Mouse (Mus musculus): ENCODE data around the gene Bcl2l2. TPM values are rescaled to one million over a fixed set of nuclear protein-coding genes. Genes with fewer than 3 reads are reported as not detected.
A peak's percentile ranks its signal among the peaks of the same experiment; 100 is the strongest.

Bcl2l2 gene
- polyA plus RNA-seq, 1 experiment from 2014 or later = 3.4 TPM

DNA sequence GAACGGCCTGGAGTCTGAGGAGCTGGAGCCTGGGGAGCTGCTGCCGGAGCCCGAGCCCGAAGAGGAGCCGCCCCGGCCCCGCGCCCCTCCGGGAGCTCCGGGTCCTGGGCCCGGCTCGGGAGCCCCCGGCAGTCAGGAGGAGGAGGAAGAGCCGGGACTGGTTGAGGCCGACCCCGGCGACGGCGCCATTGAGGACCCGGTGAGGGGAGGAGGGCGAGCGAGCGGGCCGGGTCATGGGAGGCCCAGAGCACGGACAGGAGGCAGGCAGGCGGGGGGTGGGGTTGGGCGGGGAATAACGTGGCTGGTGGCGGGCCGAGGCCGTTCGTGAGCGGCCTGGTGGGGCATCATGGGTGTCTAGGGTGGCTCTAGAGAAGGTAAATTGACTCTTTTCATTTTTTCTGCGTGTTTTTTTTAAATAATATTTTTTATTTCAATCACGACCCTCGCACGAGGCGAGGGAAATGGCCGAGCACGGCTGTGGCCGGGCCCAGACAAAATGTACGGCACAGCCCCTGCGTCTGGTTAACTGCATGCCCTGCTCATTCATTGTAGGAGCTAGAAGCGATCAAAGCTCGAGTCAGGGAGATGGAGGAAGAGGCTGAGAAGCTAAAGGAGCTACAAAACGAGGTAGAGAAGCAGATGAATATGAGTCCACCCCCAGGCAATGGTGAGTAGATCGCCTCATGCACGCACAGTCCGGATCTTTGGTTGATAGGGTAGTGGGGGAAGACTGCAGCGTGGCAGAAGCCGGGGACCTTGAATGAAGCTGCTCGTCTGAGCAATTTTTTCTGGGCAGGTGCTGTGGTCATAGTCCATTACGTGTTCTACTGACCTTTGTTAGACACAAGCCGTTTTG lies 11.3 kb downstream of the Bcl2l2 start:
- peak overlapping the region; percentile 76 for H3K4me2 ChIP-seq
- peaks cover 19% of the 10 kb centered on the region for H3K4me1 ChIP-seq
- WGBS = under 1% methylated on average over 49 of the region's 54 CpGs
- peaks cover 39% of the 10 kb centered on the region for H3K36me3 ChIP-seq (ENCODE audit: poor library complexity, severe bottlenecking)
- H3K9me3 ChIP-seq (replicated peaks) = no peaks in the 10 kb centered on the region
- H3K27ac ChIP-seq = peak overlapping the region; percentile 94
- peak overlapping the region; percentile 93 for H3K4me3 ChIP-seq
- peak overlapping the region; percentile 98 for H3K9ac ChIP-seq
- ATAC-seq = peak; percentile 44
- H3K27me3 ChIP-seq = no peaks in the 10 kb centered on the region

DNA sequence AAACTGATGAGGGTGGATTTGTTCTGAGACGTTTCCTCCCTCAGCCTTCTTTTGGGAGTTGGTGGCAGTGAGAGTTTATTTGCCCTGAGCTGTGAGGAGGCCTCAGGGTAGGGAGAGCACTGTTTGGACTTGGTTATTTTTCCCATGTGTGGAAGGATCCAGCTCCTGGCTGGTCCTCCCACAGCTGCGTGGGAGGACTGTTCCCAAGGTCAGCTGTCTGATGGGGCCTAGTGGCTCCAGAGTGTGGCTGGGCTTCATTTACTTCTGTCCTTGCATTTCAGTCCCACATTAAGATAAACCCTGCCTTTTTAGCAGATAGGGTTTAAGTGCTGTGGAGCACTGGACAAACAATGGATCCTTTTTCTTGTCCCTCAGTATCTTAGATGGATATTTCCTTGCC lies 14.3 kb downstream of the Bcl2l2 start:
- H3K4me1 ChIP-seq = peaks cover 19% of the 10 kb centered on the region
- H3K9me3 ChIP-seq (replicated peaks) = no peaks in the 10 kb centered on the region
- no peak overlapping the region for H3K4me3 ChIP-seq
- no peaks in the 10 kb centered on the region for H3K27me3 ChIP-seq
- ATAC-seq = no peak
- no peak overlapping the region for H3K9ac ChIP-seq
- 71% methylated on average over 2 of the region's 2 CpGs for WGBS
- no peak overlapping the region for H3K27ac ChIP-seq
- H3K4me2 ChIP-seq = no peak overlapping the region
- peaks cover 39% of the 10 kb centered on the region for H3K36me3 ChIP-seq (ENCODE audit: poor library complexity, severe bottlenecking)

DNA sequence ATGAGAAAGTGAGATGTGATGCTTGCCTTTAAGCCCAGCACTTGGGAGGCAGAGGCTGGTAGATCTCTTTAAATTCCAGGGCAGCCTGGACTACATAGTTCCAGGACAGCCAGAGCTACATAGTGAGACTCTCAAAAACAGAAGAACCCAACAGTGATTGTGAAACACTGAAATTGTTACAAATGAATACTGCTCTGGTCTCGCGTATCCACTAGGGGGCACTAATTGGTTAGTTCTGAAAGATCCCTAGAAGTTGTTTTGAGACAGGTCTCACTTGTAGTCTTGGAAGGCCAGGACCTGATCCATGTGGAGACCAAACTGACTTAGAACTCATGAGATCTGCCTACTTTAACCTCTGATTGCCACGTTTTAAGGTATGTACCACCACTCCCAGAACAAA lies 17.2 kb downstream of the Bcl2l2 start:
- H3K4me1 ChIP-seq = peaks cover 13% of the 10 kb centered on the region
- no peaks in the 10 kb centered on the region for H3K9me3 ChIP-seq (replicated peaks)
- no peaks in the 10 kb centered on the region for H3K27me3 ChIP-seq
- no peak overlapping the region for H3K4me3 ChIP-seq
- no peak overlapping the region for H3K4me2 ChIP-seq
- WGBS = 0% methylated on average over 3 of the region's 3 CpGs
- H3K9ac ChIP-seq = no peak overlapping the region
- no peak overlapping the region for H3K27ac ChIP-seq
- peaks cover 56% of the 10 kb centered on the region for H3K36me3 ChIP-seq (ENCODE audit: poor library complexity, severe bottlenecking)
- ATAC-seq = peak; percentile 66

DNA sequence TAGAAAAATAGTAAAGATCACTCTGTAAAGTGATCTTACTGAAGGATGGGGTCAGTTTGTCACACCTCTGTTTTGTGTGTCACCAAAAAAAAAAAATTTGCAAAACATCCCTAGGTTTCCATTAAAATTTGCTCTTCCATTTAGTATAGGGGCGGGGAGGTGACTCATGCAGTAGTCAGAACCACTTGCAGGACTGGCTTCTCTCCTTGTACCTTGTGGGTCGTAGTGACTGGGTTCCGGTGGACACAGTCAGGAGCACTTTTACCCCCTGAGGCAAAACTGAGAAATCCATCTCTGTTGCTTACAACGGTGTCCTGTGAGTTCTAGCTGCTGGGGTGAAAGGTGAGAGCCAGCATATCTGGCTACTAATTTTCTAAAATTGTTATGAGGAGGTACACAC lies 20.5 kb downstream of the Bcl2l2 start:
- WGBS = 91% methylated on average over 4 of the region's 4 CpGs
- Histone ChIP-seq H3K9me3 (replicated peaks) (no peaks in the 10 kb centered on the region), H3K9ac (no peak overlapping the region), H3K4me2 (no peak overlapping the region), H3K27me3 (no peaks in the 10 kb centered on the region), H3K4me3 (no peak overlapping the region), H3K27ac (no peak overlapping the region), H3K4me1 (no peaks in the 10 kb centered on the region), H3K36me3 (ENCODE audit: poor library complexity, severe bottlenecking) (peaks cover 57% of the 10 kb centered on the region)
- ATAC-seq = no peak

DNA sequence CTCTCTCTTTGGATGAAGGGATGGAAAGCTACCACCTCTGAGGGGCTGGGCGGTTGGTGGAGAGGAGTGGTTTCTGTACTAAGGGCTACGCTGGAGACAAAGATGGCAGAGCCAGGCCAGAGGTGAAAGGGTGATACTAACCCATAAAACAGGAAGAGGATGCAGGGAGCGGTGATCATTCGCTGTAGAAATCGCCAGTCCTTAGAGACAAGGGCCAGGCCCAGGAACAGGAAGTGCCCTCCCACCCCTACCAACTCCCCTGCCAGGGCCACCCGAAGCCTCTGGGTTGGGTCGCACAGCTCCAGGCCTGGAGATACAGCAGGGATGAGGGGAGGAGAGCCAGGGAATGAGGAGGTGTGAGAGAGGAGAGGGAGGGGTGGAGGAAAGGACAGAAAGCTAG lies 25.5 kb downstream of the Bcl2l2 start:
- Histone ChIP-seq H3K27ac (no peak overlapping the region), H3K36me3 (ENCODE audit: poor library complexity, severe bottlenecking) (peaks cover 72% of the 10 kb centered on the region), H3K9ac (0 out of 2 replicates have a peak overlapping the region, but pooled peaks have one; percentile 1), H3K9me3 (replicated peaks) (no peaks in the 10 kb centered on the region), H3K4me3 (no peak overlapping the region), H3K4me1 (peaks cover 18% of the 10 kb centered on the region), H3K27me3 (no peaks in the 10 kb centered on the region), H3K4me2 (no peak overlapping the region)
- ATAC-seq = no peak
- 92% methylated on average over 7 of the region's 7 CpGs for WGBS

DNA sequence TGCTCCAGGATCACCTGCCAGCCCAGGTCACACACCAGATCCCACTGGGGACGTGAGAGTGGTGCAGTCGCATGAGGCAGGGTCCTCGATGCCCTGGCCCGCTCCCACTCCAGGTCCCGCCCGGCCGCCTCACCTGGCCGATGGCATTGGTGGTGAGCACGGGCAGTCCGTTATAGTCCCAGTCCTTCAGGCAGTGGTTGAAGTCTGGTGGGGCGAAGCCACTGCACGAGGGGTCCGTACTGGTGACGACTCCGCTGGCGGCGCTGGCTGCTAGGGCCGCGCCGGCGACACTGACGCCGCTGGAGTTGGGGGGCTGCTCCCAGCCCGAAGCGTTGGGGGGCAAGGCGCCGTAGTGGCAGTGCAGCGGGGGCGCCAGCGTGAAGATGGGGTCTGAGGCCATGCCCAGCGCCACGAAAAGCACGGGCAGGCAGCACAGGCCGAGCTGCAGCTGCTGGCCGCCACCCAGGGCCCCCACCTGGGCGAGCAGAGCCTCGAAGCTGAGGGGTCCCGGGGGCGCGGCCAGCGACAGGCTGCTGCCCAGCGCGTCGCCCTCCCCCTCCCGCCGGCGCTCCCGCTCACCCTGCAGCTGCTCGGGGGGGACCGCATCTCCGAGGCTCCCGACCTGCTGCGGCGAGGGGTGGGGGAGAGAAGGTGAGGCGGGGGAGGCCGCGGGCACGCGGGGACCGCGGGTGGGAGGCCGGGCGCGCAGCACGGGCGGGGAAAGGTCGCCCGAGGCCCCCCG lies 29.1 kb downstream of the Bcl2l2 start:
- ATAC-seq = peak; percentile 64
- no peaks in the 10 kb centered on the region for H3K9me3 ChIP-seq (replicated peaks)
- peak overlapping the region; percentile 92 for H3K4me3 ChIP-seq
- WGBS = 4% methylated on average over 54 of the region's 69 CpGs
- H3K4me2 ChIP-seq = peak overlapping the region; percentile 99
- H3K36me3 ChIP-seq (ENCODE audit: poor library complexity, severe bottlenecking) = peaks cover 57% of the 10 kb centered on the region
- peak overlapping the region; percentile 84 for H3K27ac ChIP-seq
- H3K9ac ChIP-seq = peak overlapping the region; percentile 99
- H3K27me3 ChIP-seq = no peaks in the 10 kb centered on the region
- peaks cover 18% of the 10 kb centered on the region for H3K4me1 ChIP-seq

DNA sequence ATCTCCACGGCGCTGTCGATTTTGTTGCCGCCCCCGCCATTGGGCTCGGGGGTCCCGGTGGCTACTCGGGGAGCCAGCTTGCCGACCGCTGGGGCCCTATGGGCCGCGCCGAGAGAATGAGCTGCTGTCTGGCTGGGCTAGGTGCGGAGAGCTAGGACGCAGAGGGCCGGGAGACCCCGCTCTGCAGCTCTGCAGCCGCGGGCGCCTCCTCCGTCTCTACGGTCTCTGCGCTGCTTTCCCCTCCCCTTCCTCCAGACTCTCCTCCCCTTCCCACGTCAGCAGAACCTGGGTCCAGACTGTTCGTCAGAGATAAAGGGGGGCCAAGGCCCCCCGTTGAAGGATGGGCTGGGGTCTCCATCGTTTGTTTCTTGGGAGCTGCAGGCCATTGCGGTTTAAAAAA lies 29.7 kb downstream of the Bcl2l2 start, which contains the start of gene Slc22a17:
Slc22a17 (minus strand) TSS at position 247 of the 400 bp plus-strand sequence.
- Histone ChIP-seq H3K9ac (peak within 1 kb of the TSS; percentile 99), H3K4me2 (peak within 1 kb of the TSS; percentile 99), H3K9me3 (replicated peaks) (no peaks in the 10 kb centered on the region), H3K27ac (peak within 1 kb of the TSS; percentile 84), H3K4me3 (peak within 1 kb of the TSS; percentile 92), H3K36me3 (ENCODE audit: poor library complexity, severe bottlenecking) (peaks cover 57% of the 10 kb centered on the region), H3K4me1 (peaks cover 18% of the 10 kb centered on the region), H3K27me3 (no peaks in the 10 kb centered on the region)
- peak; percentile 98 for ATAC-seq
- WGBS = 0% methylated on average over 28 of the region's 28 CpGs

DNA sequence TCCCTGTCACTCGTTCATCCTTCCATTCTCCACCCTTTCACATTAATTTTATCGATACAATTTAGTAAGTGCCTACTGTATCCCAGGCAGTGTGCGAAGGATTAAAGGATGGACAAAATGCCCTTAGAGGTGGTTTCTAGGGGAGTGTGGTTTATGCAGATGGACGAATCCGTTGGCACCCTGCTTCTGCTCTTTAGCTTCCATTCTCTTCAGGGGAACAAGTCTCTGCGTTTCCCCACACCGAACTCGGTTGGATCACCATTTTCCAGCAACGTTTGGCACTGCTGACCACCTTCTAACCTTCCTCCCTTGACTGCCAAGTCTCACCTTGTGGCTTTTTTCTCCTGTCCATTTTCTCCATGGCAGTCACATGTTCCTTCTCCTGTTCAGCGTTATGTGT lies 30.2 kb downstream of the Bcl2l2 start:
- H3K9me3 ChIP-seq (replicated peaks) = no peaks in the 10 kb centered on the region
- peak overlapping the region; percentile 84 for H3K27ac ChIP-seq
- peak overlapping the region; percentile 92 for H3K4me3 ChIP-seq
- H3K27me3 ChIP-seq = no peaks in the 10 kb centered on the region
- H3K4me2 ChIP-seq = peak overlapping the region; percentile 99
- no peak; the same call in 1 of the 2 replicates for ATAC-seq
- H3K4me1 ChIP-seq = peaks cover 18% of the 10 kb centered on the region
- WGBS = 16% methylated on average over 10 of the region's 10 CpGs
- H3K9ac ChIP-seq = peak overlapping the region; percentile 99
- peaks cover 54% of the 10 kb centered on the region for H3K36me3 ChIP-seq (ENCODE audit: poor library complexity, severe bottlenecking)

DNA sequence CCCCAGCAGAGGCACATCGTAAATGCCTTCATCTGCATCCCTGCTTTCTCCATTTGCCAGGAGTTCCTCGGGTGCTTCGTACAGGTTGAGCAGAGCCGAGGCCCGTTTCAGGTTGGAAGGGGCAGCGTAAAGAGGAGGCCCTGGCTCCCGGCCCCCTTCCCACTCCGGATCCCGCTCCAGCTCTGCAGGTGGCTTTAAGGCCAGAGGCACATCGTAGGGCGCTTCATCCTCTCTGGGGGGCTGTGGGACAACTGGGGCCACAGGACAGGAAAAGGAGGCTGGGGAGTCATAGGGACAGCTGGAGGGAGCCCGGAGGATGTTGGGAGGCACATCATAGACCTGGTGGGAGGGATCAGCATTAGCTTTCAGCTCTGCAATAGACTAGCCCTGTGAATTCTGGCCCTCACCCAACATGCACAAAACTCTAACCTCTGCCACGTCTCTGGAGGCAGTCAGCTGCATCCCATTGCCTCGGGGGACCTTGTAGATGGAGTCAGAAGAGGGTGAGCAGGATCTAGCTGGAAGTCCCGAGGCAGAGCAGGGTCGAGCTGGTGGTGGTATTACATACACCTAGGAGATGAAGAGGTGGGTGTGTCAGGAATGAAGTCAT lies 37.0 kb downstream of the Bcl2l2 start:
- Histone ChIP-seq H3K4me3 (no peak overlapping the region), H3K27me3 (no peaks in the 10 kb centered on the region), H3K36me3 (ENCODE audit: poor library complexity, severe bottlenecking) (peaks cover 70% of the 10 kb centered on the region), H3K4me2 (no peak overlapping the region), H3K9ac (no peak overlapping the region), H3K4me1 (peaks cover 17% of the 10 kb centered on the region), H3K9me3 (replicated peaks) (peaks cover 17% of the 10 kb centered on the region), H3K27ac (no peak overlapping the region)
- WGBS = 95% methylated on average over 16 of the region's 16 CpGs
- no peak for ATAC-seq

DNA sequence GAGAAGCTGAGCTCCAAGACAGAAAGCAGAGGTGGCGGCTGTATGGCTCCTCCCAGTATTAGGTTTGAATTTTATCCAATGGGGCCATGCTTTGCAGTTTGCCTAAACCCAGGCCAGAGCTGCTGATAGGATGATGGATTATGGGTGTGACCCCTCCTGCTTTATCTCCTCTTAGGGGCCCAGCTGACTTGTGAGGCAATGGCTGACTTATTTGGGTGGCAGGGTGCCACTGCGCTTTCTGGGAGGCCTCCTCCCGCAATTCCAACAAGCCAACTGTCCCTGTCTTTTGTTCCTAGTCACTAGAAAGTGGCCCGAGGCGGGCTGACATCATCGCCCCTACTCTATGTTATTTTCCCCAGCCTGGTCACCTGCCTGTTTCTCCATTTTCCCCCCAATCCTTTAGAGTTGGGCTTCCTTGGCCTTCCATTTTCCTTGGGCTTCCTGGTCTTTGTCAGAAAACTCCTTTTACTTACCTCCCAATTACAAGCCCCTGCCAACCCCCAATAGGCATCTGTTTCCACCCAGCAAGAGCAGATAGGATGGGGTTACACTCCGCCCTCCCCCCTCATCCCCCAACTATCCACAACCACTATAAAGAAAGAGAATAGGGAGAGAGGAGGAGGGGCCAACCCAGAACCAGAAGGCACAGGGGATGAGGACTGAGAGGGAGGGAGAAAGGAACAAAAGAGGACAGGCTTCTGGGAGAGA lies 41.6 kb downstream of the Bcl2l2 start:
- peaks cover 17% of the 10 kb centered on the region for H3K9me3 ChIP-seq (replicated peaks)
- peak overlapping the region; percentile 86 for H3K9ac ChIP-seq
- peaks cover 30% of the 10 kb centered on the region for H3K36me3 ChIP-seq (ENCODE audit: poor library complexity, severe bottlenecking)
- 6% methylated on average over 7 of the region's 7 CpGs for WGBS
- peaks cover 38% of the 10 kb centered on the region for H3K4me1 ChIP-seq
- peak overlapping the region; percentile 93 for H3K4me2 ChIP-seq
- peak overlapping the region; percentile 98 for H3K27ac ChIP-seq
- peak; percentile 77 for ATAC-seq
- peak overlapping the region; percentile 58 for H3K4me3 ChIP-seq
- H3K27me3 ChIP-seq = no peaks in the 10 kb centered on the region

Measured in forebrain, embryonic 13.5 days (tissue).